Mouse (Mus musculus) right cerebral cortex, postnatal 25 days (tissue): ENCODE measurements at regions not wholly inside any gene's neighbourhood (a gene's known extent, or its start where the extent isn't known, plus 50 kb on each side); places are given as distances from the start of the nearest gene placed in this dataset.

Experiments
- DNase-seq: peaks from one replicate; pipeline ENCODE4 v3.0.0; 2022

GRCm38 (mm10) chr17:83138493-83139417 is 76.3 kb upstream of the Pkdcc start:
- no peak for DNase-seq

DNA sequence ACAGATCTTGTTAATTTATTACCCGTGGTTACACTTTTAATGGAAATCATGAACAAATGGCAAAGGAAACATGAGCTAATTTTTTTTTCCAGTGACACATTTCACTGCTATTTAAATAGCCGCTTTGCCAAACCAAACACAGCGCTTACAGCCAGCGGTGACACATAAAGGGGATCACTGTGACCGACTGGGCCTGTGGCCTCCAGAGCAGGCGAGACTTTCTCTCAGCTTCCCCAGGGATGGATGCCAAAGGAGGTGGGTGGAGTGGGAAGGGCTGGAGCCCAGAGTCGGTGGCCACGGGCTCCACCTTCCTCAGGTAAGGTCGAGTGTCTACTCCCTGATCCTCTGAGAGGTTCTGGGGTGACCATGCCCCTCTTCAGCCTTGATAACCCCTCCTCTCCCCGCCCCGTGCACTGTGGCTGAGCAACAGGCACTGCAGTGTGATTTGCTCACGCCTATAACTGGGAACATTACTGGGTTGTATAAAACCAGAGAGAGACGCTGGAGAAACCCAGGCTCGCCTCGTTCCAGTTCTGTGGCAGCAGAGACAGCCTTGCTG is 66.6 kb upstream of the Pkdcc start:
- no peak for DNase-seq

DNA sequence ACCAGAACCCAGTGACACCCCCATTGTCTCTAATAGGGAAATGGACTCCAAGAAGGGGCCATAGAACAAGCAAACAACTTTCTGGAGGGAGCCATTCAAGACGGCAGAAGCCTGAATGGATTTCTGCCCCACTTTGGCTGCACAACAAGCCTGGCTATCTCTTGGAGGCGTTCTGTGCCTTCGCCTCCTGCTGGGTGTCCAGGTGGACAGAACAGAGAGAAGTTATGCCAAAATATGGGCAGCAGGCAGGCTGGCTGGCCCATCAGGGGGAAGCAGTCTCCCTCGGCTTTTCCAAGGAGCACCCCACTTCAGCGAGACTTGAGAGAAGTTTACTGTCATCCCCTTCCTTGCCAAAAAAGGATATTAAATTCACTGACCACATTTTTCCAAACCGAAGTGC is 65.8 kb upstream of the Pkdcc start:
- DNase-seq: no peak

DNA sequence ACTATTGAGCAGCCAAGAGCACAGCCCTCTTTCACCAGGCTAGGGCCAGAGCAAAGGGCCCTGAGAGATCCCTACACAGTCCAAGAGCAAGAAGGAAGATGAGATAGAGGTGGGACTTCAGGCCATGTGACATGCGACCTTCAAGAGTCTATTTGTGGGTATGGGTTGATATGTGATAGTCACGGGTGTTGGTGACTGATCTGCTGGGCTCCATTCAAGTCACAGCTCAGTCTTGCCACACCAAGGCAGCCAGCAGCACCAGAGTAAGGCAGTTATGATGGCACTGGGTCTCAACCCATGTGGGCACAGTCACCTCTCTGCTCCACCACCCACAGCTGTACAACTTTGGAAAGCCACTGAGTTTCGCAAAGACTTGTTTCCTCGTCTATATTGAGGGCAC is 60.0 kb upstream of the Pkdcc start:
- DNase-seq: no peak

DNA sequence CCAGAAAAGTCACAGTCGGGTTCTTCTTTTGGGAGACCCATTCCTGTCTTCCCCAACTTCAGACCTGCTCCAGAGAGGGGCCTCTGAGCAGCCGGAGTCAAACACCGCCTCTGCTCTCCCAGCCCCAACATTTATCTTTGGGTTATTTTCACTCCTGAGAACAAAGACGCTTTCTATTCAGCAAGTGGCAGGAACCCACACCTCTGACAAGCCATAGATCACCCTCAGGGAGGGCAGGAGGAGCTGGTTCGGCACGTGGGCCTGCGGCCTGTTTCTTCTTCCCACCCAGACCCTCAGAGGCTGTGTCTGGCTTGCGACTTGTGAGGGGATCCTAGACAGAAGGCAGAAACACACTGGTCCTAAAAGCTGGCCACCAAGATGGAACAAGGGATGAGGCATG is 58.4 kb upstream of the Pkdcc start:
- DNase-seq: no peak

DNA sequence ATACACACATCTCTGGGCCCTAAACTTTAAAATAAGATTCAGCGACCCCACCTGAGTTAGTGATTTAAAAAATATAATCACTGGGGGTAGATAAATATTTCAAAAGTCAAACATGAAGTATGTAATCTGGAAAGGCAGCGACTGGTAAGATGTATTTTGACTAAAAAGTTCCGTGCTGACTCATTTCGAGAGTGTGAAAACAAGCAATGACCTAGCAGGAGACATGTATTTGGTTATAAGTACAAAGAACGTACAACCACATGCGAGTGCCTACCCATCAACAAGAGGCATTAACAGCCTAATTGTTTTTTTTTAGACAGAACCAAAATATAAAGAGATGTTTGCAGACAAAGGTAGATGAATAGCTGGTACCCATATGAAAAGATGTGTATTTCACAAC is 57.0 kb upstream of the Pkdcc start:
- DNase-seq: no peak

DNA sequence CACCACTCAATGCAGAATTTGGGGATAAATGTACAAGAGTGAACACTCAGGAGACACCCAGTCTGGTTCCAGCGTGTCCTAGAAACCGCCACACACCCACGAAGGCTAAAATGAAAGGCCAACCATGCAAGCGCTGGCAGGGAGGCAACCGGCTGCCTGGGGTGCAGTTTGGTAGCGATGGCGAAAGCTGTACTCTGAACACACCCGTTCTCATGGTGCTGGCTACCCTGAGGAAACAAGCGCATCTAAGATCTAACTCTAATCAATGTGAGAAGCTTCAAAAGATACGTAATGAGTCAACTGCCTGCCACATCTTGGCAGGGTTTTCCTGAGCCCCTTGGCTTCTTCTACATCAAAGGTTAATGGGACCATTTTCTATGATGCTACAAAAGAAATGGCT is 56.4 kb upstream of the Pkdcc start:
- no peak for DNase-seq

DNA sequence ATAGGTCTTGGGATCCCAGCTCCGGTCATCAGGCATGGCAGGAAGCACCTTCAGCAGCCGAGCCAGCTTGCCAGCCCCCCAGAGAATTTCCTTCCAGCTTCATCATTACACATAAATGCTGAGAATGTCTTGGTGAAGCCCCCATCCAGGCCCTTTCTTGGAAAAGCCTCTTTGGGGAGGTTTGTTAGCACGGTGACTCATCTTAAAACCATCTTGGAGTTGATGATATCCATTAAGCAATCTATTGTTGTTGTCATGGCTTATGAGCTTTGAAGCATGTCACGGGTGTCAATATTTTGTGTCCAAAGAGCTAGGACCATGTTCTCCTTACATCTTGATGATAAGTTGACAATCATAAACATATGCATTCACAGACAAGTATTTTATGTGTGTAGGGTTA is 55.5 kb upstream of the Pkdcc start:
- DNase-seq: no peak

DNA sequence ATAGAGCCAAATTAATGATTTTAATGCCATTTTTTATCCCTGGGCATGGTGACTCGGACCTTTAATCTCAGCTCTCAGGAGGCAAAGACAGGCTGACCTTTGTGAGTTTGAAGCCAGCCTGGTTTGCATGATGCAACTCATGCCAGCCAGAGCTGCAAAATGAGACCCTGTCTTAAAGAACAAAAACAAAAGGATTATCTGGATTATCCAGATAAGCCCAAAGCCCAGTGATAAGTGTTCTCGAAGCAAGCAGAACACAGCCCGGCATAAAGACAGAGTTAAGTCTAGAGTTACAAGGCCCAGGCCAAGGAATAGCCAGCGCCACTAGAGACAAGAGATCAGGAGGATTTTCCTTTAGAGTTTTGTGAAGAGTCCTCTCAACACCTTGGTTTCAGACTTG is 54.8 kb upstream of the Pkdcc start:
- DNase-seq: no peak

DNA sequence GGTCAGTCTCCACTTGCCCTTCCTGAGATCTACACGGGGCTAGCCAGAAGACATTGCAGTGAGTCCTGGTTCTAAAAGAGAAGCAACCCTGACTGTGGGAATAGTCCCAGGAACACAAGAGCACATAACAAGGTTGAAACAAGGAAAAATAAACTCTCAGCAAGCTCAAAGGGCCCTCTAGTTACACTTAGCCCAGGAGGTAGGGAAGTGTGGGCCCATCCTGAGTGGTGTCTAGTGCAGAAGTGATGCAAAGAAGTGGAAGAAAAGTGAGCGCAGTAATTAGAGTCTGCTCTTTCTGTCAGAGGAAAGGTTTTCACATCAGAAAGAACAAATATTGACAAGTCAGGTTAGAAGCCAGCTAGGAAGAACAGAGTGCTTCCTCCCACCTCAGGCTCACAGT is 53.4 kb upstream of the Pkdcc start:
- DNase-seq: no peak

- DNase-seq: no peak
Observed at GRCm38 (mm10) chr17:83163952-83164560, 51.0 kb upstream of the Pkdcc start.

DNA sequence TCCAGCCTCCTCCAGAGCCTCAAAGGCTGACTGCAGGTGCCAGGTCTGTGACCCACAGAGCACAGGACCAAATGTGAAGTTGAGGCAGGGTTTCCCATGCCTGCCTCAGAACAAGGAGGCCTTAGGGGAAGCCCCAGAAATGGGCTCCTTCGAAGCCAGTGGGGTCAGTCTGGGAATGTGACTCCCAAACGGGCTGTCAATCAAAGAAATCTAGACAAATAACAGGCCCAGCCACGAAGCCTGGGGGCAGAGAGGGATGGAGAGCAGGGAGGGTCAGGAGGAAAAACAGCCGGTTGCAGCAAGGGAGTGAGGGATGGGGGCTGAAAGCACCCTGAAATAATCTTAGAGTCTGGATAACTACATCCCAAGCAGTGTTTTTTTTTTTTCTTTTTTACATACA is 50.4 kb upstream of the Pkdcc start:
- no peak for DNase-seq

GRCm38 (mm10) chr17:83165140-83165539 is 50.0 kb upstream of the Pkdcc start:
- no peak for DNase-seq
